9 mouse cellular contexts compared by ENCODE assay signal in the genomic region with DNA sequence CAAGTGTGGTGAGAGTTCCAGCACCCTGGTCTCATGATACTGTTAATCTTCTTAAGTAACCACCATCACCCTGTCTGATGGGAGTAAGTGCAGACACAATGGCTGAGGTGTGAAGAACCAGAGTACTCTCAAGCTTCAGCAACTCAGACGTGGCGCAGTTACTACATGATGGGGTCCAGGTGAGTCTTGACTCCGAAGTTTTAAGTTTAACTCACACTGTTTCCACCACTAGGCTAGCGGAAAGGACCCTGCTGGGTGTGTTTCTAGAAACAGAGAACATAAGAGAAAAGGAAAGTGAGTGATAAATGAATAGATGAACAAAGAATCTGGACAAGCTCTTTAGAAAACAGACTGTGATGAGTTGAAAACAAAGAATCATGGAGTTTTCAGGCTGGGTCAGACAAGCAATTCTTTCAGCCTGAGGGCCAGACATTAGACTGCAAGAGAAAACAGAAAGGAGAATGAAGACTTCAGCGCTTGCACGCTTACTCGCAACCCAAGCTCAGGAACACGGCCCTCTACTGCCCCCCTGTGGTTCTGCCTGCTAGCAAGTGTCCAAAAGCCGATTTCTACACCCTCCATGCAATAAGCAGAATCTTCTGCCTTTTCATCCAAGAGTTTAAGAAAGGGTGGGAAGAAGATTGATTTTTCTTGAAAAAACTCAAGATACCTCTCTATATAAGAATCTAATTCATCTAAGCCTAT.
DNase-seq lines count a peak whose midpoint lies in the region; ATAC-seq and TF ChIP-seq lines count a peak whose summit lies in the region.
"Had no signal": no experiment of that assay in that cellular context is flagged by ENCODE, and none has a peak within 500 bp of the region (broad histone marks: within the 10 kb centered on the region; RNA-seq: fewer than 3 reads in every experiment).

No protein-coding gene starts in this region.

- TF ChIP-seq EP300 in stomach, postnatal 0 days (optimal IDR thresholded peaks at IDR 0.05) = no peak

- no peak for TF ChIP-seq POLR2A in bone marrow macrophage, adult 2 months (IDR thresholded peaks at IDR 0.05; ENCODE audit: borderline replicate concordance, low read depth, low read length)

- no peak overlapping the region for H3K9ac ChIP-seq in embryonic facial prominence, embryonic 14.5 days (ENCODE audit: low read depth, low read length)
- no peak overlapping the region for H3K9ac ChIP-seq in midbrain, embryonic 13.5 days (replicated peaks)
- no peak overlapping the region for H3K9ac ChIP-seq in stomach, postnatal 0 days (ENCODE audit: low read length)
- H3K9ac ChIP-seq: limb, embryonic 15.5 days had no signal

- no peak overlapping the region for H3K27ac ChIP-seq in bone marrow macrophage, adult 2 months (ENCODE audit: insufficient read depth, low read depth, low read length)
- H3K27ac ChIP-seq in embryonic facial prominence, embryonic 14.5 days (replicated peaks; ENCODE audit: low read depth, low read length) = no peak overlapping the region
- H3K27ac ChIP-seq in midbrain, embryonic 13.5 days = no peak overlapping the region
- no peak overlapping the region for H3K27ac ChIP-seq in stomach, postnatal 0 days (replicated peaks)
- H3K27ac ChIP-seq: limb, embryonic 15.5 days had no signal

- no peaks in the 10 kb centered on the region for H3K9me3 ChIP-seq in embryonic facial prominence, embryonic 14.5 days (ENCODE audit: control insufficient read depth, low read length)
- no peaks in the 10 kb centered on the region for H3K9me3 ChIP-seq in midbrain, embryonic 13.5 days
- no peaks in the 10 kb centered on the region for H3K9me3 ChIP-seq in stomach, postnatal 0 days (ENCODE audit: control insufficient read depth, low read length)
- H3K9me3 ChIP-seq: limb, embryonic 15.5 days had no signal

- H3K4me2 ChIP-seq in embryonic facial prominence, embryonic 14.5 days (ENCODE audit: low read depth, low read length) = no peak overlapping the region
- H3K4me2 ChIP-seq in midbrain, embryonic 13.5 days (replicated peaks) = no peak overlapping the region
- no peak overlapping the region for H3K4me2 ChIP-seq in stomach, postnatal 0 days (replicated peaks; ENCODE audit: low read depth)
- H3K4me2 ChIP-seq: limb, embryonic 15.5 days had no signal

- H3K36me3 ChIP-seq in embryonic facial prominence, embryonic 14.5 days (ENCODE audit: control insufficient read depth, insufficient read depth, low read length) = no peaks in the 10 kb centered on the region
- H3K36me3 ChIP-seq in midbrain, embryonic 13.5 days = no peaks in the 10 kb centered on the region
- H3K36me3 ChIP-seq in stomach, postnatal 0 days (ENCODE audit: control insufficient read depth, insufficient read depth, low read length) = no peaks in the 10 kb centered on the region
- H3K36me3 ChIP-seq: limb, embryonic 15.5 days had no signal

- peak; percentile 0 for DNase-seq in CD4-positive, CD25-positive, alpha-beta regulatory T cell, adult 2 months (ENCODE audit: low read depth, low spot score)
- peak; percentile 85 for DNase-seq in embryonic facial prominence, embryonic 14.5 days (ENCODE audit: low spot score)
- peak; percentile 3 for DNase-seq in heart, postnatal 25 days (ENCODE audit: low spot score)
- peak; percentile 81 to 92 for DNase-seq in layer of hippocampus, postnatal 14 days (ENCODE audit: low spot score in 2 of 2)
- peak; percentile 74 for DNase-seq in stomach, postnatal 0 days (ENCODE audit: low spot score)

- no peak overlapping the region for H3K4me3 ChIP-seq in bone marrow macrophage, adult 2 months (ENCODE audit: insufficient read depth, low read length)
- H3K4me3 ChIP-seq in embryonic facial prominence, embryonic 14.5 days (ENCODE audit: low read depth, low read length) = no peak overlapping the region
- no peak overlapping the region for H3K4me3 ChIP-seq in midbrain, embryonic 13.5 days (replicated peaks)
- no peak overlapping the region for H3K4me3 ChIP-seq in stomach, postnatal 0 days (ENCODE audit: low read depth, low read length)
- H3K4me3 ChIP-seq: limb, embryonic 15.5 days had no signal

- TF ChIP-seq CTCF in bone marrow macrophage, adult 2 months (IDR thresholded peaks at IDR 0.05; ENCODE audit: low read depth, low read length) = peak; percentile 32; the same call in 1 of the 2 replicates
- peak; percentile 85 for TF ChIP-seq CTCF in stomach, postnatal 0 days (IDR thresholded peaks at IDR 0.05; ENCODE audit: low read depth)

- no peaks in the 10 kb centered on the region for H3K27me3 ChIP-seq in embryonic facial prominence, embryonic 14.5 days (replicated peaks; ENCODE audit: control insufficient read depth, insufficient read depth, low read length)
- no peaks in the 10 kb centered on the region for H3K27me3 ChIP-seq in midbrain, embryonic 13.5 days
- no peaks in the 10 kb centered on the region for H3K27me3 ChIP-seq in stomach, postnatal 0 days (ENCODE audit: control insufficient read depth, insufficient read depth, low read length)
- H3K27me3 ChIP-seq: limb, embryonic 15.5 days had no signal

- 40% methylated on average over 9 of the region's 9 CpGs for WGBS in embryonic facial prominence, embryonic 14.5 days
- WGBS in midbrain, embryonic 13.5 days = 43% methylated on average over 9 of the region's 9 CpGs
- WGBS in stomach, postnatal 0 days = 39% methylated on average over 9 of the region's 9 CpGs

- intact Hi-C loops in heart, postnatal 25 days (cut with DNase I) = loop anchor here (10.0 kb wide), 1 partner anchor 134 kb away; no protein-coding TSS in a partner anchor

- ATAC-seq in CD4-positive, CD25-positive, alpha-beta regulatory T cell, adult 4 months = no peak
- 0 out of 2 replicates have a peak, but pooled peaks have one; percentile 60 for ATAC-seq in embryonic facial prominence, embryonic 14.5 days (ENCODE audit: low read depth)
- ATAC-seq in midbrain, embryonic 13.5 days = peak; percentile 69
- no peak for ATAC-seq in stomach, postnatal 0 days (ENCODE audit: low FRiP score, low TSS enrichment)

- no peaks in the 10 kb centered on the region for H3K4me1 ChIP-seq in bone marrow macrophage, adult 2 months (ENCODE audit: control insufficient read depth, insufficient read depth, low read length)
- H3K4me1 ChIP-seq in embryonic facial prominence, embryonic 14.5 days (ENCODE audit: control insufficient read depth, insufficient read depth, low read length) = no peaks in the 10 kb centered on the region
- no peaks in the 10 kb centered on the region for H3K4me1 ChIP-seq in midbrain, embryonic 13.5 days (replicated peaks)
- H3K4me1 ChIP-seq in stomach, postnatal 0 days (replicated peaks; ENCODE audit: control insufficient read depth, insufficient read depth) = no peaks in the 10 kb centered on the region
- H3K4me1 ChIP-seq: limb, embryonic 15.5 days had no signal

Comparison
In these comparisons a context has a peak if more than half of its experiments do, and no peak if none do; other contexts are left out.
1. DNase-seq: peak in every context shown above with its lines; median percentile 86 in layer of hippocampus, postnatal 14 days; 85 in embryonic facial prominence, embryonic 14.5 days; 74 in stomach, postnatal 0 days; 3 in heart, postnatal 25 days; 0 in CD4-positive, CD25-positive, alpha-beta regulatory T cell, adult 2 months.
2. ATAC-seq: peak in embryonic facial prominence, embryonic 14.5 days (single experiment) and midbrain, embryonic 13.5 days (single experiment); none in CD4-positive, CD25-positive, alpha-beta regulatory T cell, adult 4 months (single experiment) and stomach, postnatal 0 days (single experiment).